Mouse (Mus musculus) erythroblast, embryonic 14.5 days (primary cell): ENCODE measurements around the gene Arl2.

Source experiments
- GATA1 ChIP-seq: IDR thresholded peaks from 2 replicates; pipeline ENCODE4 v1.6.1; 2012; ENCODE audit warnings: low read length, inconsistent platforms, mixed read lengths
- TAL1 ChIP-seq: IDR thresholded peaks from 3 replicates; pipeline ENCODE4 v1.6.1; 2012; ENCODE audit warnings: low read length, inconsistent platforms, mixed read lengths

- TF ChIP-seq TAL1 (no peak), GATA1 (no peak)
Observed at GRCm38 (mm10) chr19:6126289-6126688, 15.1 kb downstream of the Arl2 start.
